Mouse (Mus musculus): ENCODE data around the gene Nynrin. TPM values are rescaled to one million over a fixed set of nuclear protein-coding genes. Genes with fewer than 3 reads are reported as not detected.

The Nynrin gene
- total and polyA plus RNA-seq, 3 experiments = not detected

GRCm38 (mm10) chr14:55885791-55886271 is 32.0 kb downstream of the Nynrin start:
- peaks cover 4% of the 10 kb centered on the region for H3K79me2 ChIP-seq (ENCODE audit: control insufficient read depth, insufficient read depth, low read length, poor library complexity)
- peak overlapping the region; percentile 63 to 90 for H3K4me3 ChIP-seq (ENCODE audit: control insufficient read depth in 1 of 2, insufficient read depth in 1 of 2, low read depth in 2 of 2, low read length in 2 of 2)
- no peaks in the 10 kb centered on the region for H3K27me3 ChIP-seq (ENCODE audit: control insufficient read depth in 1 of 2, insufficient read depth in 2 of 2, low read length in 2 of 2)
- DNase-seq (ENCODE audit: low read depth, low spot score) = peak; percentile 90
- H3K27ac ChIP-seq (ENCODE audit: control insufficient read depth, low read depth, low read length) = peak overlapping the region; percentile 66
- H3K9me3 ChIP-seq (replicated peaks; ENCODE audit: insufficient read depth, low read length) = no peaks in the 10 kb centered on the region
- peaks cover 0 to 7% of the 10 kb centered on the region in 2 experiments; a peak in 3 of 4 replicates for H3K36me3 ChIP-seq (ENCODE audit: control insufficient read depth in 1 of 2, insufficient read depth in 2 of 2, low read length in 2 of 2)
- TF ChIP-seq JUND (IDR thresholded peaks at IDR 0.05; ENCODE audit: low read depth, low read length) (no peak), ETS1 (IDR thresholded peaks at IDR 0.05; ENCODE audit: low read depth, low read length) (0 out of 2 replicates have a peak, but pooled peaks have one; percentile 25), MXI1 (IDR thresholded peaks at IDR 0.05; ENCODE audit: low read depth, low read length) (no peak), NELFE (IDR thresholded peaks at IDR 0.05; ENCODE audit: low read depth, low read length) (peak; percentile 49; the same call in 1 of the 2 replicates), POLR2AphosphoS2 (IDR thresholded peaks at IDR 0.05; ENCODE audit: low read length) (peak; percentile 62; the same call in 1 of the 2 replicates), HCFC1 (IDR thresholded peaks at IDR 0.05; ENCODE audit: low read depth, low read length) (peak; percentile 45; the same call in 1 of the 2 replicates), NRF1 (IDR thresholded peaks at IDR 0.05; ENCODE audit: insufficient read depth, low read depth, low read length, poor library complexity, severe bottlenecking) (no peak), POLR2A (IDR thresholded peaks at IDR 0.05; ENCODE audit: control insufficient read depth in 1 of 2, insufficient read depth in 1 of 2, low read depth in 1 of 2, low read length in 2 of 2, poor library complexity in 1 of 2) (peak in 1 of 2 experiments; percentile 63; a peak in 2 of 4 replicates), TCF12 (IDR thresholded peaks at IDR 0.05; ENCODE audit: low read depth, low read length) (peak; percentile 40; the same call in 1 of the 2 replicates), TBP (IDR thresholded peaks at IDR 0.05; ENCODE audit: low read depth, low read length) (0 out of 2 replicates have a peak, but pooled peaks have one; percentile 38), SIN3A (IDR thresholded peaks at IDR 0.05; ENCODE audit: low read length) (peak; percentile 16)
- H3K9ac ChIP-seq (ENCODE audit: control insufficient read depth, low read depth, low read length, poor library complexity, severe bottlenecking) = peak overlapping the region; percentile 65
- H3K4me1 ChIP-seq (ENCODE audit: control insufficient read depth in 1 of 2, insufficient read depth in 2 of 2, low read length in 2 of 2) = peaks cover 4 to 20% of the 10 kb centered on the region in 2 experiments

GRCm38 (mm10) chr14:55886571-55887382 is 33.0 kb downstream of the Nynrin start:
- Histone ChIP-seq H3K79me2 (ENCODE audit: control insufficient read depth, insufficient read depth, low read length, poor library complexity) (peaks cover 4% of the 10 kb centered on the region), H3K4me1 (ENCODE audit: control insufficient read depth in 1 of 2, insufficient read depth in 2 of 2, low read length in 2 of 2) (peaks cover 2 to 12% of the 10 kb centered on the region in 2 experiments), H3K27me3 (ENCODE audit: control insufficient read depth in 1 of 2, insufficient read depth in 2 of 2, low read length in 2 of 2) (no peaks in the 10 kb centered on the region), H3K27ac (ENCODE audit: control insufficient read depth, low read depth, low read length) (no peak overlapping the region), H3K9ac (ENCODE audit: control insufficient read depth, low read depth, low read length, poor library complexity, severe bottlenecking) (no peak overlapping the region; the same call in 1 of the 2 replicates), H3K36me3 (ENCODE audit: control insufficient read depth in 1 of 2, insufficient read depth in 2 of 2, low read length in 2 of 2) (peaks cover 0 to 3% of the 10 kb centered on the region in 2 experiments; a peak in 3 of 4 replicates), H3K4me3 (ENCODE audit: control insufficient read depth in 1 of 2, insufficient read depth in 1 of 2, low read depth in 2 of 2, low read length in 2 of 2) (no peak overlapping the region), H3K9me3 (replicated peaks; ENCODE audit: insufficient read depth, low read length) (no peaks in the 10 kb centered on the region)
- no peak for TF ChIP-seq MAZ (IDR thresholded peaks at IDR 0.05; ENCODE audit: low read depth, low read length)
- TF ChIP-seq CTCF (IDR thresholded peaks at IDR 0.05 in 2 of 3, conservative IDR thresholded peaks at IDR 0.05 in 1 of 3; ENCODE audit: control insufficient read depth in 1 of 3, insufficient read depth in 1 of 3, low read depth in 2 of 3, low read length in 3 of 3, poor library complexity in 1 of 3, severe bottlenecking in 1 of 3) = no peak
- TF ChIP-seq JUND (IDR thresholded peaks at IDR 0.05; ENCODE audit: low read depth, low read length) = no peak
- TF ChIP-seq EP300 (IDR thresholded peaks at IDR 0.05; ENCODE audit: low read depth in 1 of 2, low read length in 2 of 2) = no peak
- no peak for TF ChIP-seq POLR2AphosphoS2 (IDR thresholded peaks at IDR 0.05; ENCODE audit: low read length)
- TF ChIP-seq USF2 (IDR thresholded peaks at IDR 0.05; ENCODE audit: borderline replicate concordance in 1 of 2, insufficient read depth in 1 of 2, low read depth in 1 of 2, low read length in 2 of 2) = no peak
- TF ChIP-seq GABPA (IDR thresholded peaks at IDR 0.05; ENCODE audit: low read depth, low read length) = no peak
- no peak for TF ChIP-seq MYB (IDR thresholded peaks at IDR 0.05; ENCODE audit: low read depth, low read length)
- no peak for TF ChIP-seq HCFC1 (IDR thresholded peaks at IDR 0.05; ENCODE audit: low read depth, low read length)
- TF ChIP-seq NELFE (IDR thresholded peaks at IDR 0.05; ENCODE audit: low read depth, low read length) = no peak
- no peak for TF ChIP-seq MYC (IDR thresholded peaks at IDR 0.05; ENCODE audit: low read depth, low read length)
- TF ChIP-seq MAX (IDR thresholded peaks at IDR 0.05; ENCODE audit: low read length) = no peak
- no peak for DNase-seq (ENCODE audit: low read depth, low spot score)

Data from MEL (cell line).